Mouse (Mus musculus): ENCODE results near the gene Cant1.

The Cant1 gene

GRCm38 (mm10) chr11:118428944-118429709, 10.2 kb upstream of the Cant1 start:
- DNase-seq = no peak

GRCm38 (mm10) chr11:118428460-118428868, 9.6 kb upstream of the Cant1 start:
- DNase-seq = peak in 1 of 2 experiments; percentile 18

- no peak for DNase-seq
These were observed 9.1 kb upstream of the Cant1 start, which contains the start of gene C1qtnf1 for GRCm38 (mm10) chr11:118427986-118428385. Gene C1qtnf1 (plus strand): TSS chr11:118428203.

- no peak for DNase-seq
These were observed 8.4 kb upstream of the Cant1 start for GRCm38 (mm10) chr11:118427266-118427779.

GRCm38 (mm10) chr11:118426765-118427164, 7.9 kb upstream of the Cant1 start:
- DNase-seq = no peak

- no peak for DNase-seq
These were observed 5.9 kb upstream of the Cant1 start for GRCm38 (mm10) chr11:118424621-118425335.

GRCm38 (mm10) chr11:118423266-118423971, 4.5 kb upstream of the Cant1 start:
- peak; percentile 84 to 87 for DNase-seq

GRCm38 (mm10) chr11:118420261-118420660, 1.4 kb upstream of the Cant1 start:
- no peak for DNase-seq

- no peak for DNase-seq
These were observed 448 bp downstream of the Cant1 start for GRCm38 (mm10) chr11:118418442-118418833.

- no peak for DNase-seq
These were observed 1.4 kb downstream of the Cant1 start for GRCm38 (mm10) chr11:118417496-118417895.

- no peak for DNase-seq
These were observed 2.8 kb downstream of the Cant1 start for GRCm38 (mm10) chr11:118416046-118416445.

- no peak for DNase-seq
These were observed 3.3 kb downstream of the Cant1 start for GRCm38 (mm10) chr11:118415630-118416029.

GRCm38 (mm10) chr11:118414270-118414669, 4.6 kb downstream of the Cant1 start:
- DNase-seq = no peak

- no peak for DNase-seq
These were observed 5.8 kb downstream of the Cant1 start for GRCm38 (mm10) chr11:118413055-118413454.

- DNase-seq = no peak
These were observed 6.3 kb downstream of the Cant1 start for GRCm38 (mm10) chr11:118412601-118413000.

- DNase-seq = no peak
These were observed 7.6 kb downstream of the Cant1 start for GRCm38 (mm10) chr11:118411271-118411670.

- no peak for DNase-seq
These were observed 8.4 kb downstream of the Cant1 start for GRCm38 (mm10) chr11:118410479-118410878.

GRCm38 (mm10) chr11:118410073-118410444, 8.8 kb downstream of the Cant1 start:
- DNase-seq = no peak

- DNase-seq = no peak
These were observed 9.5 kb downstream of the Cant1 start for GRCm38 (mm10) chr11:118409106-118410072.

- DNase-seq = no peak
These were observed 10.7 kb downstream of the Cant1 start for GRCm38 (mm10) chr11:118408051-118408740.

GRCm38 (mm10) chr11:118407318-118407910, 11.5 kb downstream of the Cant1 start:
- DNase-seq = peak; percentile 69 to 74
